Mouse (Mus musculus) megakaryocyte, embryonic 14.5 days (primary cell): ENCODE results near the gene Gtf3c1.

Experiments used
- FLI1 ChIP-seq: IDR thresholded peaks from 2 replicates; pipeline ENCODE4 v1.6.1; 2012; ENCODE audit warnings: low read length, inconsistent platforms, mixed read lengths
- GATA1 ChIP-seq: IDR thresholded peaks from 3 replicates; pipeline ENCODE4 v1.6.1; 2012; ENCODE audit warnings: mixed read lengths, low read length, inconsistent platforms, borderline replicate concordance

GRCm38 (mm10) chr7:125707593-125708022, at the start of gene Gtf3c1, which contains the start of gene D430042O09Rik:
- TF ChIP-seq GATA1 (no peak), FLI1 (peak; percentile 78; the same call in 1 of the 2 replicates)
